Mouse (Mus musculus) neural tube, embryonic 15.5 days (tissue): Measurements from ENCODE around the gene Gtf3c2. TPM values are rescaled to one million over a fixed set of nuclear protein-coding genes. Genes with fewer than 3 reads are reported as not detected.

Experiments
- ATAC-seq: fragments of 200-750 bp; cut with Nextera tagmentation; 2 replicates; pipeline ENCODE4 v1.8.0; 2017; ENCODE audit warnings: mild to moderate bottlenecking, moderate TSS enrichment, moderate library complexity; ENCODE audit not compliant: low FRiP score
- H3K27ac ChIP-seq: fragments of 300-500 bp; sonication (generic); replicated peaks from 2 replicates; pipeline ENCODE4 v1.5.1; 2015; ENCODE audit warnings: mild to moderate bottlenecking, inconsistent platforms
- H3K27me3 ChIP-seq: fragments of 300-500 bp; sonication (generic); replicated peaks from 2 replicates; pipeline ENCODE4 v1.6.1; 2015; ENCODE audit warnings: inconsistent platforms
- H3K36me3 ChIP-seq: fragments of 300-500 bp; sonication (generic); 2 replicates; pipeline ENCODE4 v1.6.1; 2015; ENCODE audit warnings: inconsistent platforms
- H3K4me1 ChIP-seq: fragments of 300-500 bp; sonication (generic); 2 replicates; pipeline ENCODE4 v1.6.1; 2015; ENCODE audit warnings: inconsistent platforms
- H3K4me2 ChIP-seq: fragments of 300-500 bp; sonication (generic); 2 replicates; pipeline ENCODE4 v1.6.1; 2015; ENCODE audit warnings: inconsistent platforms, mild to moderate bottlenecking, moderate library complexity
- H3K4me3 ChIP-seq: fragments of 300-500 bp; sonication (generic); replicated peaks from 2 replicates; pipeline ENCODE4 v1.5.1; 2015; ENCODE audit warnings: mild to moderate bottlenecking, inconsistent platforms
- H3K9ac ChIP-seq: fragments of 300-500 bp; sonication (generic); replicated peaks from 2 replicates; pipeline ENCODE4 v1.6.1; 2015; ENCODE audit warnings: mild to moderate bottlenecking, inconsistent platforms
- H3K9me3 ChIP-seq: fragments of 300-500 bp; sonication (generic); replicated peaks from 2 replicates; pipeline ENCODE4 v1.6.1; 2016; ENCODE audit warnings: inconsistent platforms
- WGBS: fragments of 180-500 bp; shearing (Covaris S2); methylation state at CpG from one replicate; pipeline ENCODE4 v1.1.7; 2015; ENCODE audit warnings: mixed read lengths; 5-methylcytosine and 5-hydroxymethylcytosine counted together
- polyA plus RNA-seq: library from polyadenylated mRNA; unstranded; fragments of >200 nt; fragmentation: Nextera tagmentation; extraction: Ambion mirVana; gene quantifications from 2 replicates; pipeline ENCODE4 v1.2.1, GENCODE M21; 2015

Gtf3c2 gene
- polyA plus RNA-seq, 1 experiment from 2014 or later = 54.0 TPM

GRCm38 (mm10) chr5:31126050-31126449, 53.9 kb downstream of the Gtf3c2 start:
- Histone ChIP-seq H3K27me3 (0 out of 2 replicates have a peak, but pooled peaks cover 2% of the 10 kb centered on the region), H3K9me3 (no peaks in the 10 kb centered on the region), H3K36me3 (no peaks in the 10 kb centered on the region), H3K4me1 (no peaks in the 10 kb centered on the region), H3K4me2 (no peak overlapping the region), H3K27ac (no peak overlapping the region), H3K9ac (no peak overlapping the region), H3K4me3 (no peak overlapping the region)
- ATAC-seq = no peak
- 40% methylated on average over 5 of the region's 5 CpGs for WGBS

GRCm38 (mm10) chr5:31123481-31123880, 56.5 kb downstream of the Gtf3c2 start:
- Histone ChIP-seq H3K27ac (no peak overlapping the region), H3K4me2 (no peak overlapping the region), H3K4me1 (no peaks in the 10 kb centered on the region), H3K27me3 (no peaks in the 10 kb centered on the region), H3K4me3 (no peak overlapping the region), H3K9ac (no peak overlapping the region), H3K36me3 (no peaks in the 10 kb centered on the region), H3K9me3 (no peaks in the 10 kb centered on the region)
- no peak for ATAC-seq
- 55% methylated on average over 2 of the region's 2 CpGs for WGBS

DNA sequence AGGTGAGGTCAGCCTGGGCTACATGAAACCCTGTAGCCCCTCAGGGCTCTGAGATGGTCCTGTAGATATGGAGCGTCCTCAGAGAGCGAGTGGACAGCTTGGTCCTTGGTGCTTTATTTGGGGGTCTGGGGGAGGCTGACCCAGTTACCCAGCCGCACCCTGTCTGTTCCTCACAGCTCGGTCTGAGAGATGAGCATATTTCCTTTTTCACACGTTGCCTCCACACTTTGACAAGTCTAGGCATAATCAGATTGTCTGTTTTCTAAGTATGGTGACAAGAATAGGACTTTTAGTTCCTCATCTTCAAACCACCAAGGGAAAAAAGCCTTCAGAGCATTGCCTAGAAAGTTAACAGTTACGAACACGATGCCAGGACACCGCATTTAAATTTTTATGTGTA, 58.8 kb downstream of the Gtf3c2 start:
- Histone ChIP-seq H3K9me3 (no peaks in the 10 kb centered on the region), H3K9ac (no peak overlapping the region), H3K4me3 (no peak overlapping the region), H3K36me3 (no peaks in the 10 kb centered on the region), H3K4me2 (no peak overlapping the region), H3K27ac (no peak overlapping the region), H3K4me1 (no peaks in the 10 kb centered on the region), H3K27me3 (0 out of 2 replicates have a peak, but pooled peaks cover 5% of the 10 kb centered on the region)
- ATAC-seq = no peak
- WGBS = 81% methylated on average over 8 of the region's 8 CpGs

- Histone ChIP-seq H3K36me3 (no peaks in the 10 kb centered on the region), H3K9me3 (no peaks in the 10 kb centered on the region), H3K4me1 (no peaks in the 10 kb centered on the region), H3K4me3 (no peak overlapping the region), H3K27me3 (0 out of 2 replicates have a peak, but pooled peaks cover 5% of the 10 kb centered on the region), H3K4me2 (no peak overlapping the region), H3K27ac (no peak overlapping the region), H3K9ac (no peak overlapping the region)
- no peak for ATAC-seq
- 27% methylated on average over 10 of the region's 10 CpGs for WGBS
Measured at GRCm38 (mm10) chr5:31116912-31117311, 63.0 kb downstream of the Gtf3c2 start.

DNA sequence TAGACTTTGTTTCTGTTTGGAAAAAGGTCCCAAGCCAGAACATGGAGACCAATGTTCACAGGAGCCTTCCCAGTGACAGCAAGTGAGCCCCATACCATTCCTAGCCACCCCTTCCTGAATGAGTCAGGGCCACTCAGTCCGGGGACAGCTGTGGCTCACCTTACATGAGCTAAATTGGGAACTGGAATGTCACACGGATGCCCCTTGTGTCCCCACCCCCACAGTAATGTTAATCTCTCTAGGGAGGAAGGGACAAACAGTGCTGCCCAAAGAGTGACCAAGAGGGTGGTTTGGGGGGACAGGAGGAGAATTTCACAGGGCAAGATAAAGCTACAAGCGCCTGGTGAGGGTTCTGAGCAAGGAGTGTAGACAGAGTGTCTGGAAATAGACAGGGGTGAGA, 63.6 kb downstream of the Gtf3c2 start, which contains the start of gene Trim54:
Trim54 (plus strand) TSS at position 359 of the 400 bp plus-strand sequence.
- no peaks in the 10 kb centered on the region for H3K36me3 ChIP-seq
- no peak within 1 kb of the TSS for H3K27ac ChIP-seq
- WGBS = 50% methylated on average over 3 of the region's 3 CpGs
- H3K27me3 ChIP-seq = 0 out of 2 replicates have a peak, but pooled peaks cover 5% of the 10 kb centered on the region
- no peak for ATAC-seq
- H3K4me2 ChIP-seq = no peak within 1 kb of the TSS
- no peak within 1 kb of the TSS for H3K4me3 ChIP-seq
- H3K9me3 ChIP-seq = no peaks in the 10 kb centered on the region
- no peak within 1 kb of the TSS for H3K9ac ChIP-seq
- no peaks in the 10 kb centered on the region for H3K4me1 ChIP-seq

GRCm38 (mm10) chr5:31110781-31111180, 69.2 kb downstream of the Gtf3c2 start:
- 43% methylated on average over 7 of the region's 7 CpGs for WGBS

GRCm38 (mm10) chr5:31108000-31108490, 71.9 kb downstream of the Gtf3c2 start, which contains the start of gene Slc30a3:
Slc30a3 (minus strand) TSS chr5:31108237.
- Histone ChIP-seq H3K4me3 (no peak within 1 kb of the TSS), H3K36me3 (no peaks in the 10 kb centered on the region), H3K4me1 (no peaks in the 10 kb centered on the region), H3K27me3 (0 out of 2 replicates have a peak, but pooled peaks cover 4% of the 10 kb centered on the region), H3K4me2 (no peak within 1 kb of the TSS), H3K9me3 (no peaks in the 10 kb centered on the region), H3K9ac (no peak within 1 kb of the TSS), H3K27ac (no peak within 1 kb of the TSS)
- 92% methylated on average over 18 of the region's 18 CpGs for WGBS
- ATAC-seq = no peak

More at GRCm38 (mm10) chr5:31110781-31111180, 69.2 kb downstream of the Gtf3c2 start:
- H3K27me3 ChIP-seq = 0 out of 2 replicates have a peak, but pooled peaks cover under 1% of the 10 kb centered on the region
- no peaks in the 10 kb centered on the region for H3K9me3 ChIP-seq
- no peaks in the 10 kb centered on the region for H3K36me3 ChIP-seq
- H3K4me3 ChIP-seq = no peak overlapping the region
- H3K9ac ChIP-seq = no peak overlapping the region
- no peak overlapping the region for H3K4me2 ChIP-seq
- H3K27ac ChIP-seq = no peak overlapping the region
- no peaks in the 10 kb centered on the region for H3K4me1 ChIP-seq
- no peak for ATAC-seq

Other genes with a start within 250 kb of the Gtf3c2 start
- gene Cgref1, start 234.6 kb downstream of the Gtf3c2 start, polyA plus RNA-seq = 68.9 and 80.2 TPM in 2 replicates
- gene Preb, start 219.8 kb downstream of the Gtf3c2 start, polyA plus RNA-seq = 124 and 125 TPM in 2 replicates
- 0.13 TPM in 1 of 2 replicates, not detected in the other for gene Tcf23, start 211.5 kb downstream of the Gtf3c2 start, polyA plus RNA-seq
- gene Atraid, start 131.8 kb downstream of the Gtf3c2 start, polyA plus RNA-seq = 173 and 179 TPM in 2 replicates
- gene Slc5a6, start 131.2 kb downstream of the Gtf3c2 start, polyA plus RNA-seq = 16.7 and 17.8 TPM in 2 replicates
- 11.6 and 13.5 TPM in 2 replicates for gene Cad, start 125.4 kb downstream of the Gtf3c2 start, polyA plus RNA-seq
- not detected in 2 replicates for gene Dnajc5g, start 73.9 kb downstream of the Gtf3c2 start, polyA plus RNA-seq
- 44.9 and 55.5 TPM in 2 replicates for gene Slc30a3, start 71.9 kb downstream of the Gtf3c2 start, polyA plus RNA-seq
- 0.33 and 1.5 TPM in 2 replicates for gene Trim54, start 63.4 kb downstream of the Gtf3c2 start, polyA plus RNA-seq
- 0.41 TPM in 1 of 2 replicates, not detected in the other for gene Ucn, start 41.3 kb downstream of the Gtf3c2 start, polyA plus RNA-seq
- 57.4 and 58.0 TPM in 2 replicates for gene Mpv17, start 25.9 kb downstream of the Gtf3c2 start, polyA plus RNA-seq
- 1.5 and 1.9 TPM in 2 replicates for gene Gm29609, start 233 bp downstream of the Gtf3c2 start, polyA plus RNA-seq
- 111 and 120 TPM in 2 replicates for gene Snx17, start 13.1 kb upstream of the Gtf3c2 start, polyA plus RNA-seq
- gene Eif2b4, start 13.3 kb upstream of the Gtf3c2 start, polyA plus RNA-seq = 86.8 and 90.4 TPM in 2 replicates
- 14.2 and 14.9 TPM in 2 replicates for gene Zfp513, start 22.2 kb upstream of the Gtf3c2 start, polyA plus RNA-seq
- gene Ppm1g, start 40.5 kb upstream of the Gtf3c2 start, polyA plus RNA-seq = 167 and 173 TPM in 2 replicates
- gene Nrbp1, start 60.7 kb upstream of the Gtf3c2 start, polyA plus RNA-seq = 166 and 168 TPM in 2 replicates
- gene Gm9970, start 61.1 kb upstream of the Gtf3c2 start, polyA plus RNA-seq = 0.36 and 0.51 TPM in 2 replicates
- 3.0 and 11.2 TPM in 2 replicates for gene Krtcap3, start 71.5 kb upstream of the Gtf3c2 start, polyA plus RNA-seq
- gene Ift172, start 111.0 kb upstream of the Gtf3c2 start, polyA plus RNA-seq = 28.9 and 30.4 TPM in 2 replicates
- 102 and 129 TPM in 2 replicates for gene Fndc4, start 115.9 kb upstream of the Gtf3c2 start, polyA plus RNA-seq
- 0.10 and 0.24 TPM in 2 replicates for gene Gckr, start 117.3 kb upstream of the Gtf3c2 start, polyA plus RNA-seq